Mouse (Mus musculus) lung, embryonic 14.5 days (tissue): ENCODE measurements at regions not wholly inside any gene's neighbourhood (a gene's known extent, or its start where the extent isn't known, plus 50 kb on each side); places are given as distances from the start of the nearest gene placed in this dataset.

Source experiments
- ATAC-seq: fragments of 200-750 bp; cut with Nextera tagmentation; 2 replicates; pipeline ENCODE4 v1.8.0; 2017; ENCODE audit warnings: mild to moderate bottlenecking, moderate TSS enrichment, moderate library complexity; ENCODE audit not compliant: insufficient read depth
- DNase-seq: peaks from one replicate; pipeline ENCODE4 v3.0.0-alpha.2; 2015
- H3K27ac ChIP-seq: fragments of 300-500 bp; sonication (generic); 2 replicates; pipeline ENCODE4 v1.5.1; 2014; ENCODE audit warnings: low read depth, mild to moderate bottlenecking, moderate library complexity
- H3K27me3 ChIP-seq: fragments of 300-500 bp; sonication (generic); 2 replicates; pipeline ENCODE4 v1.6.1; 2014; ENCODE audit warnings: low read length, control low read depth; ENCODE audit not compliant: insufficient read depth
- H3K36me3 ChIP-seq: fragments of 300-500 bp; sonication (generic); 2 replicates; pipeline ENCODE4 v1.6.1; 2014; ENCODE audit warnings: control low read depth; ENCODE audit not compliant: insufficient read depth
- H3K4me1 ChIP-seq: fragments of 300-500 bp; sonication (generic); 2 replicates; pipeline ENCODE4 v1.6.1; 2014; ENCODE audit warnings: antibody characterized with exemption, control low read depth; ENCODE audit not compliant: insufficient read depth
- H3K4me2 ChIP-seq: fragments of 300-500 bp; sonication (generic); 2 replicates; pipeline ENCODE4 v1.6.1; 2014; ENCODE audit warnings: mild to moderate bottlenecking
- H3K4me3 ChIP-seq: fragments of 300-500 bp; sonication (generic); 2 replicates; pipeline ENCODE4 v1.5.1; 2014; ENCODE audit warnings: low read depth, low read length
- H3K9ac ChIP-seq: fragments of 300-500 bp; sonication (generic); 2 replicates; pipeline ENCODE4 v1.6.1; 2014
- H3K9me3 ChIP-seq: fragments of 300-500 bp; sonication (generic); 2 replicates; pipeline ENCODE4 v1.6.1; 2016; ENCODE audit warnings: low read depth, low read length, control low read depth
- CTCF ChIP-seq: IDR thresholded peaks from 2 replicates; pipeline ENCODE4 v1.5.1; 2016; ENCODE audit warnings: antibody characterized with exemption, low read depth
- whole genome bisulfite sequencing: fragments of 180-500 bp; shearing (Covaris S2); extraction: QIAGEN DNeasy Blood & Tissue Kit; methylation state at CpG from one replicate; pipeline ENCODE4 v1.1.7; 2014; 5-methylcytosine and 5-hydroxymethylcytosine counted together

DNA sequence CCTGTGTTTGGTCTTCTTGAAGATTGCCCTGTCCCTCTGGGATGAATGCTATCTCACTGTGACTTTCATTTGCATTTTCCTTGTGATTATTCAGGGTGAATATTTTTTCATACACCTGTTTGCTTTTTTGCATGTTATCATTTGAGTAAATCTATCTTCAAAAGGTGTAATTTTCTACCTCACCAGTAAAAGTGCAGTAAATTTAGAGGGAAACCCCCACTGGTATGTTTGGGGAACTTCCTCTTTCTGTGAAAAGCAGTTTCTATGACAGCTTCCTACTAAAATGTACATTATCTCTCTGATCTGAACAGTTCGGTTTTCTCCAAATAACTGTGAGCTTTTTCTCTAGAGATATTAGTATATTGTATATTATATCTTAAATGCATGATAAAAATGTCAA, 1185.4 kb upstream of the Zeb2 start:
- no peak overlapping the region for H3K27ac ChIP-seq
- TF ChIP-seq CTCF = no peak
- no peak overlapping the region for H3K4me3 ChIP-seq
- no peak overlapping the region for H3K9ac ChIP-seq
- no peak overlapping the region for H3K4me2 ChIP-seq
- H3K4me1 ChIP-seq = no peaks in the 10 kb centered on the region
- WGBS = 75% methylated on average over 1 of the region's 1 CpGs
- ATAC-seq = no peak
- H3K9me3 ChIP-seq = no peaks in the 10 kb centered on the region
- DNase-seq = no peak
- no peaks in the 10 kb centered on the region for H3K36me3 ChIP-seq
- no peaks in the 10 kb centered on the region for H3K27me3 ChIP-seq

- no peak for TF ChIP-seq CTCF
- H3K27me3 ChIP-seq = no peaks in the 10 kb centered on the region
- ATAC-seq = no peak
These were observed 1180.2 kb upstream of the Zeb2 start for GRCm38 (mm10) chr2:46297274-46297843.

GRCm38 (mm10) chr2:46283929-46284598, 1166.9 kb upstream of the Zeb2 start:
- TF ChIP-seq CTCF = no peak
- DNase-seq (no peak), ATAC-seq (no peak)
- Histone ChIP-seq H3K9me3 (no peaks in the 10 kb centered on the region), H3K36me3 (no peaks in the 10 kb centered on the region), H3K27ac (no peak overlapping the region), H3K4me2 (no peak overlapping the region), H3K27me3 (no peaks in the 10 kb centered on the region), H3K9ac (no peak overlapping the region), H3K4me3 (no peak overlapping the region), H3K4me1 (no peaks in the 10 kb centered on the region)
- 72% methylated on average over 5 of the region's 5 CpGs for WGBS

More at GRCm38 (mm10) chr2:46297274-46297843, 1180.2 kb upstream of the Zeb2 start:
- H3K27ac ChIP-seq = no peak overlapping the region
- no peaks in the 10 kb centered on the region for H3K36me3 ChIP-seq
- H3K4me3 ChIP-seq = no peak overlapping the region
- no peak overlapping the region for H3K4me2 ChIP-seq
- no peak overlapping the region for H3K9ac ChIP-seq
- DNase-seq = no peak
- H3K9me3 ChIP-seq = no peaks in the 10 kb centered on the region
- WGBS = 72% methylated on average over 2 of the region's 2 CpGs
- H3K4me1 ChIP-seq = no peaks in the 10 kb centered on the region

DNA sequence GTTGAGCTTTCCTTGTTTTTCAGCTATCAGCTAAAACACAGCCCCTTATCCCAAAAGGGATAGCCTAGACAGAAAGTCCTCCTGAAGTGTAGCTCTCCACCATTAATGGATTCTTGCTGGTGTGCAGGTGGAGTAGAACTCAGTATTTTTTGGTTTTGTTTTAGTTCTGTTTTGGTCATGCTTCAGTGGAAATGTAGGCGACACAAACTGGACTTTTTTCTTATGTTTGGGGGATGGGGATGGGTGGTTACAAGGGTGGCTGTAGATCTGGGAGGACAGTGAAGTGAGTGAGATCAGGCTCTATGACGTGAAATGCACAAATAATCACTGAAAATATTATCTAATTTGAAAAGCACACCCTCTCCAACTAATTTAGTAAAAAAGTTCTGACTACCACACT, 1163.6 kb upstream of the Zeb2 start:
- Histone ChIP-seq H3K27ac (no peak overlapping the region), H3K9me3 (no peaks in the 10 kb centered on the region), H3K4me1 (no peaks in the 10 kb centered on the region), H3K27me3 (no peaks in the 10 kb centered on the region), H3K9ac (no peak overlapping the region), H3K4me2 (no peak overlapping the region), H3K36me3 (no peaks in the 10 kb centered on the region), H3K4me3 (no peak overlapping the region)
- ATAC-seq (no peak), DNase-seq (no peak)
- TF ChIP-seq CTCF = no peak
- WGBS = 70% methylated on average over 2 of the region's 2 CpGs

- Histone ChIP-seq H3K4me3 (no peak overlapping the region), H3K27me3 (no peaks in the 10 kb centered on the region), H3K4me2 (no peak overlapping the region), H3K9ac (no peak overlapping the region), H3K9me3 (no peaks in the 10 kb centered on the region), H3K36me3 (no peaks in the 10 kb centered on the region), H3K4me1 (no peaks in the 10 kb centered on the region), H3K27ac (no peak overlapping the region)
- DNase-seq (no peak), ATAC-seq (no peak)
- 82% methylated on average over 1 of the region's 1 CpGs for WGBS
- TF ChIP-seq CTCF = no peak
These were observed 1144.4 kb upstream of the Zeb2 start for GRCm38 (mm10) chr2:46261618-46262017.

DNA sequence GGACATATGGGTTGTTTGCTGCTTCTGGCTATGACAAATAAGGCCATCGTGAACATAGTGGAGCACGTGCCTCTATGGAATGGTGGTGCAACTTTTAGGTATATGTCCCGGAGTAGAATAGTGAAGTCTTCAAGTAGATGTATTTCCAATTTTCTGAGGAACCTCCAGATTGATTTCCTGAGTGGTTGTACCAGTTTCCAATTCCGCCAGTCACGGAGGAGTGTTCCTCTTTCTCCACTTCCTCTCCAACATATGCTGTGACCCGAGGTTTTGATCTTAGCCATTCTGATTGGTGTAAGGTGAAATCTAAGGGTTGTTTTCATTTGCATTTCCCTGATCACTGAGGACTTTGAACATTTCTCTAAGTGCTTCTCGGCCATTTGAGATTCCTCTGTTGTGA, 1134.4 kb upstream of the Zeb2 start:
- DNase-seq (no peak), ATAC-seq (no peak)
- no peak overlapping the region for H3K4me2 ChIP-seq
- no peak overlapping the region for H3K9ac ChIP-seq
- no peak for TF ChIP-seq CTCF
- H3K36me3 ChIP-seq = no peaks in the 10 kb centered on the region
- H3K27ac ChIP-seq = no peak overlapping the region
- no peaks in the 10 kb centered on the region for H3K4me1 ChIP-seq
- H3K9me3 ChIP-seq = no peaks in the 10 kb centered on the region
- no peaks in the 10 kb centered on the region for H3K27me3 ChIP-seq
- no peak overlapping the region for H3K4me3 ChIP-seq
- 89% methylated on average over 7 of the region's 7 CpGs for WGBS

- H3K27ac ChIP-seq = no peak overlapping the region
- H3K4me3 ChIP-seq = no peak overlapping the region
- H3K4me1 ChIP-seq = no peaks in the 10 kb centered on the region
- no peak overlapping the region for H3K4me2 ChIP-seq
- H3K9me3 ChIP-seq = no peaks in the 10 kb centered on the region
- DNase-seq (peak; percentile 8), ATAC-seq (no peak)
- no peak for TF ChIP-seq CTCF
- H3K27me3 ChIP-seq = no peaks in the 10 kb centered on the region
- WGBS = 54% methylated on average over 3 of the region's 3 CpGs
- H3K9ac ChIP-seq = no peak overlapping the region
- no peaks in the 10 kb centered on the region for H3K36me3 ChIP-seq
These were observed 1128.5 kb upstream of the Zeb2 start for GRCm38 (mm10) chr2:46245717-46246116.
